21 mouse cellular contexts compared by ENCODE assay signal in genomic region chr1:24461305-24461887, GRCm38 (mm10).
DNase-seq lines count a peak whose midpoint lies in the region; ATAC-seq and TF ChIP-seq lines count a peak whose summit lies in the region.
"Had no signal": no experiment of that assay in that cellular context is flagged by ENCODE, and none has a peak within 500 bp of the region (broad histone marks: within the 10 kb centered on the region; RNA-seq: fewer than 3 reads in every experiment).

No protein-coding gene starts in this region.

- intact Hi-C loops in heart, postnatal 10 days (cut with DNase I): no loop called here

- DNase-seq in limb, embryonic 14.5 days (ENCODE audit: low spot score): peak; percentile 34
- DNase-seq in limb, embryonic 10.5 days (ENCODE audit: low spot score): no peak
- no peak for DNase-seq in stomach, postnatal 0 days (ENCODE audit: low spot score)
- no peak for DNase-seq in lung, postnatal 14 days
- no peak for DNase-seq in heart, postnatal 10 days
- DNase-seq: adrenal gland, adult 8-10 months; adrenal gland, postnatal 14 days; adrenal gland, postnatal 36 days; B cell, adult 2 months; cerebellum, adult 11-12 months; cerebellum, adult 2 months; cerebellum, adult 9-10 months; cerebellum, postnatal 10 days; cerebellum, postnatal 25 days; forebrain, postnatal 0 days had no signal

- TF ChIP-seq EP300 in stomach, postnatal 0 days (optimal IDR thresholded peaks at IDR 0.05): peak; percentile 70

- TF ChIP-seq CTCF in stomach, postnatal 0 days (IDR thresholded peaks at IDR 0.05; ENCODE audit: low read depth): no peak

- ATAC-seq in limb, embryonic 14.5 days (ENCODE audit: low FRiP score, low read depth): no peak
- ATAC-seq in stomach, embryonic 15.5 days (ENCODE audit: insufficient read depth, low FRiP score, low read depth): peak; percentile 58; the same call in 1 of the 2 replicates
- no peak for ATAC-seq in stomach, postnatal 0 days (ENCODE audit: low FRiP score, low TSS enrichment)
- ATAC-seq: CD4-positive, CD25-positive, alpha-beta regulatory T cell, adult 4 months; forebrain, embryonic 13.5 days; forebrain, embryonic 15.5 days; forebrain, postnatal 0 days had no signal

- TF ChIP-seq POLR2A in limb, embryonic 14.5 days (IDR thresholded peaks at IDR 0.05; ENCODE audit: borderline replicate concordance, extremely low read depth, insufficient read depth, insufficient read length): no peak

- H3K4me1 ChIP-seq in limb, embryonic 14.5 days (ENCODE audit: control insufficient read depth, insufficient read depth, low read length): no peaks in the 10 kb centered on the region
- H3K4me1 ChIP-seq in limb, embryonic 10.5 days: no peaks in the 10 kb centered on the region
- 0 out of 2 replicates have a peak, but pooled peaks cover 3% of the 10 kb centered on the region for H3K4me1 ChIP-seq in stomach, embryonic 15.5 days
- H3K4me1 ChIP-seq in stomach, postnatal 0 days (replicated peaks; ENCODE audit: control insufficient read depth, insufficient read depth): no peaks in the 10 kb centered on the region
- H3K4me1 ChIP-seq: embryonic facial prominence, embryonic 10.5 days; embryonic facial prominence, embryonic 12.5 days; forebrain, embryonic 13.5 days; forebrain, embryonic 15.5 days had no signal

- no peak overlapping the region for H3K9ac ChIP-seq in limb, embryonic 14.5 days (ENCODE audit: low read depth, low read length, severe bottlenecking)
- H3K9ac ChIP-seq in stomach, embryonic 15.5 days: no peak overlapping the region
- H3K9ac ChIP-seq in stomach, postnatal 0 days (ENCODE audit: low read length): no peak overlapping the region
- H3K9ac ChIP-seq: embryonic facial prominence, embryonic 12.5 days; forebrain, embryonic 13.5 days; forebrain, embryonic 15.5 days; forebrain, postnatal 0 days had no signal

- H3K27ac ChIP-seq in limb, embryonic 14.5 days (replicated peaks; ENCODE audit: low read depth, low read length): no peak overlapping the region
- no peak overlapping the region for H3K27ac ChIP-seq in limb, embryonic 10.5 days
- H3K27ac ChIP-seq in stomach, embryonic 15.5 days: no peak overlapping the region
- H3K27ac ChIP-seq in stomach, postnatal 0 days (replicated peaks): no peak overlapping the region
- H3K27ac ChIP-seq: embryonic facial prominence, embryonic 10.5 days; embryonic facial prominence, embryonic 12.5 days; forebrain, embryonic 13.5 days; forebrain, embryonic 15.5 days had no signal

- H3K36me3 ChIP-seq in limb, embryonic 14.5 days (ENCODE audit: control insufficient read depth, insufficient read depth, low read length): no peaks in the 10 kb centered on the region
- H3K36me3 ChIP-seq in limb, embryonic 10.5 days: no peaks in the 10 kb centered on the region
- H3K36me3 ChIP-seq in stomach, embryonic 15.5 days: no peaks in the 10 kb centered on the region
- H3K36me3 ChIP-seq in stomach, postnatal 0 days (ENCODE audit: control insufficient read depth, insufficient read depth, low read length): no peaks in the 10 kb centered on the region
- H3K36me3 ChIP-seq: embryonic facial prominence, embryonic 10.5 days; embryonic facial prominence, embryonic 12.5 days; forebrain, embryonic 15.5 days had no signal

- no peak overlapping the region for H3K4me3 ChIP-seq in limb, embryonic 14.5 days (replicated peaks; ENCODE audit: low read length)
- H3K4me3 ChIP-seq in limb, embryonic 10.5 days: no peak overlapping the region
- no peak overlapping the region for H3K4me3 ChIP-seq in stomach, embryonic 15.5 days (replicated peaks)
- H3K4me3 ChIP-seq in stomach, postnatal 0 days (ENCODE audit: low read depth, low read length): no peak overlapping the region
- H3K4me3 ChIP-seq: embryonic facial prominence, embryonic 10.5 days; embryonic facial prominence, embryonic 12.5 days; forebrain, embryonic 13.5 days; forebrain, embryonic 15.5 days had no signal

- 52% methylated on average over 3 of the region's 3 CpGs for WGBS in limb, embryonic 14.5 days
- WGBS in limb, embryonic 10.5 days: 97% methylated on average over 3 of the region's 3 CpGs
- WGBS in stomach, embryonic 15.5 days: 41% methylated on average over 3 of the region's 3 CpGs
- 36% methylated on average over 3 of the region's 3 CpGs for WGBS in stomach, postnatal 0 days

- no peaks in the 10 kb centered on the region for H3K27me3 ChIP-seq in limb, embryonic 14.5 days (ENCODE audit: control insufficient read depth, insufficient read depth, low read length)
- H3K27me3 ChIP-seq in limb, embryonic 10.5 days (ENCODE audit: low read depth, poor library complexity, severe bottlenecking): no peaks in the 10 kb centered on the region
- no peaks in the 10 kb centered on the region for H3K27me3 ChIP-seq in stomach, embryonic 15.5 days (replicated peaks)
- no peaks in the 10 kb centered on the region for H3K27me3 ChIP-seq in stomach, postnatal 0 days (ENCODE audit: control insufficient read depth, insufficient read depth, low read length)
- H3K27me3 ChIP-seq: embryonic facial prominence, embryonic 12.5 days; forebrain, embryonic 13.5 days; forebrain, embryonic 15.5 days had no signal

- no peak overlapping the region for H3K4me2 ChIP-seq in limb, embryonic 14.5 days (replicated peaks; ENCODE audit: low read depth, low read length, severe bottlenecking)
- no peak overlapping the region for H3K4me2 ChIP-seq in stomach, embryonic 15.5 days
- no peak overlapping the region for H3K4me2 ChIP-seq in stomach, postnatal 0 days (replicated peaks; ENCODE audit: low read depth)
- H3K4me2 ChIP-seq: embryonic facial prominence, embryonic 12.5 days; forebrain, embryonic 13.5 days; forebrain, embryonic 15.5 days had no signal

- no peaks in the 10 kb centered on the region for H3K9me3 ChIP-seq in limb, embryonic 14.5 days (ENCODE audit: control insufficient read depth, low read length)
- H3K9me3 ChIP-seq in limb, embryonic 10.5 days (replicated peaks): no peaks in the 10 kb centered on the region
- H3K9me3 ChIP-seq in stomach, embryonic 15.5 days: no peaks in the 10 kb centered on the region
- H3K9me3 ChIP-seq in stomach, postnatal 0 days (ENCODE audit: control insufficient read depth, low read length): no peaks in the 10 kb centered on the region
- H3K9me3 ChIP-seq: embryonic facial prominence, embryonic 10.5 days; embryonic facial prominence, embryonic 12.5 days; forebrain, embryonic 13.5 days; forebrain, embryonic 15.5 days had no signal
